Mouse (Mus musculus) MEL (cell line): ENCODE measurements around the gene Btg2. TPM values are rescaled to one million over a fixed set of nuclear protein-coding genes. Genes with fewer than 3 reads are reported as not detected.

ENCODE experiments used
- DNase-seq: peaks from one replicate; pipeline ENCODE4 v3.0.0; 2011; ENCODE audit warnings: low read depth, low spot score
- H3K27ac ChIP-seq: 2 replicates; pipeline ENCODE4 v1.5.1; 2012; ENCODE audit warnings: low read depth, mild to moderate bottlenecking, control low read depth, low read length, moderate library complexity; ENCODE audit not compliant: control insufficient read depth
- H3K27me3 ChIP-seq, 2 experiments: fragments of 150-350 bp in 1 of 2; sonication (generic) in 1 of 2; 2 replicates each; pipeline ENCODE4 v1.6.1; 2012; ENCODE audit warnings: low read length in 2 of 2, mild to moderate bottlenecking in 2 of 2, improper control_type of control experiment in 1 of 2, moderate library complexity in 1 of 2; ENCODE audit not compliant: insufficient read depth in 2 of 2, control insufficient read depth in 1 of 2
- H3K36me3 ChIP-seq, 2 experiments: 2 replicates each; pipeline ENCODE4 v1.6.1; 2012 to 2014; ENCODE audit warnings: low read length in 2 of 2, improper control_type of control experiment in 1 of 2, inconsistent platforms in 1 of 2, mild to moderate bottlenecking in 1 of 2; ENCODE audit not compliant: insufficient read depth in 2 of 2, control insufficient read depth in 1 of 2
- H3K4me1 ChIP-seq, 2 experiments: fragments of 150-350 bp in 1 of 2; sonication (generic) in 1 of 2; 2 replicates each; pipeline ENCODE4 v1.6.1; 2012; ENCODE audit warnings: low read length in 2 of 2, improper control_type of control experiment in 1 of 2, mild to moderate bottlenecking in 1 of 2; ENCODE audit not compliant: insufficient read depth in 2 of 2, control insufficient read depth in 1 of 2
- H3K4me3 ChIP-seq, 2 experiments: fragments of 150-350 bp in 1 of 2; sonication (generic) in 1 of 2; 2 replicates each; pipeline ENCODE4 v1.5.1; 2012; ENCODE audit warnings: low read depth in 2 of 2, low read length in 2 of 2, mild to moderate bottlenecking in 2 of 2, moderate library complexity in 2 of 2, control low read depth in 1 of 2, improper control_type of control experiment in 1 of 2; ENCODE audit not compliant: control insufficient read depth in 1 of 2, insufficient read depth in 1 of 2
- H3K79me2 ChIP-seq: 2 replicates; pipeline ENCODE4 v1.6.1; 2012; ENCODE audit warnings: mild to moderate bottlenecking, low read length, moderate library complexity; ENCODE audit not compliant: control insufficient read depth, poor library complexity, insufficient read depth
- H3K9ac ChIP-seq: 2 replicates; pipeline ENCODE4 v1.6.1; 2012; ENCODE audit warnings: low read depth, mild to moderate bottlenecking, control low read depth, low read length, moderate library complexity; ENCODE audit not compliant: control insufficient read depth, poor library complexity, severe bottlenecking
- H3K9me3 ChIP-seq: fragments of 150-350 bp; sonication (generic); replicated peaks from 2 replicates; pipeline ENCODE4 v1.6.1; 2012; ENCODE audit warnings: mild to moderate bottlenecking, low read length, improper control_type of control experiment, moderate library complexity; ENCODE audit not compliant: insufficient read depth
- BHLHE40 ChIP-seq: IDR thresholded peaks from 2 replicates; pipeline ENCODE4 v1.6.1; 2012; ENCODE audit warnings: low read depth, mild to moderate bottlenecking, inconsistent platforms, low read length, improper control_type of control experiment, borderline replicate concordance
- CHD1 ChIP-seq: IDR thresholded peaks from 2 replicates; pipeline ENCODE4 v1.6.1; 2012; ENCODE audit warnings: low read depth, mild to moderate bottlenecking, inconsistent platforms, low read length, improper control_type of control experiment
- CHD2 ChIP-seq: IDR thresholded peaks from 2 replicates; pipeline ENCODE4 v1.6.1; 2011; ENCODE audit warnings: low read length, improper control_type of control experiment
- CTCF ChIP-seq, 3 experiments: IDR thresholded peaks in 2 of 3; conservative IDR thresholded peaks in 1 of 3; 2 replicates each; pipeline ENCODE4 v1.5.1; 2011 to 2012; ENCODE audit warnings: low read length in 3 of 3, low read depth in 2 of 3, mild to moderate bottlenecking in 2 of 3, improper control_type of control experiment in 1 of 3, inconsistent platforms in 1 of 3, mixed read lengths in 1 of 3, moderate library complexity in 1 of 3; ENCODE audit not compliant: control insufficient read depth in 1 of 3, insufficient read depth in 1 of 3, poor library complexity in 1 of 3, severe bottlenecking in 1 of 3
- E2F4 ChIP-seq: IDR thresholded peaks from 2 replicates; pipeline ENCODE4 v1.6.1; 2011; ENCODE audit warnings: low read depth, low read length, improper control_type of control experiment, borderline replicate concordance
- ELF1 ChIP-seq: IDR thresholded peaks from 2 replicates; pipeline ENCODE4 v1.6.1; 2014; ENCODE audit warnings: low read depth, mild to moderate bottlenecking, inconsistent platforms, low read length, improper control_type of control experiment, moderate library complexity
- EP300 ChIP-seq, 2 experiments: IDR thresholded peaks; 2 replicates each; pipeline ENCODE4 v1.6.1; 2011; ENCODE audit warnings: improper control_type of control experiment in 2 of 2, low read length in 2 of 2, low read depth in 1 of 2, mild to moderate bottlenecking in 1 of 2
- ETS1 ChIP-seq: IDR thresholded peaks from 2 replicates; pipeline ENCODE4 v1.6.1; 2012; ENCODE audit warnings: low read depth, mild to moderate bottlenecking, inconsistent platforms, low read length, improper control_type of control experiment, moderate library complexity
- GABPA ChIP-seq: IDR thresholded peaks from 2 replicates; pipeline ENCODE4 v1.6.1; 2012; ENCODE audit warnings: low read depth, mild to moderate bottlenecking, inconsistent platforms, low read length, improper control_type of control experiment, moderate library complexity
- GATA1 ChIP-seq: IDR thresholded peaks from 2 replicates; pipeline ENCODE4 v1.6.1; 2011; ENCODE audit warnings: low read depth, low read length, improper control_type of control experiment
- HCFC1 ChIP-seq: IDR thresholded peaks from 2 replicates; pipeline ENCODE4 v1.6.1; 2012; ENCODE audit warnings: low read depth, mild to moderate bottlenecking, inconsistent platforms, low read length, improper control_type of control experiment, moderate library complexity
- JUND ChIP-seq: IDR thresholded peaks from 2 replicates; pipeline ENCODE4 v1.6.1; 2011; ENCODE audit warnings: low read depth, mild to moderate bottlenecking, improper control_type of control experiment, low read length
- KAT2A ChIP-seq: conservative IDR thresholded peaks from 2 replicates; pipeline ENCODE4 v1.6.1; 2012; ENCODE audit warnings: low read depth, low read length, improper control_type of control experiment, inconsistent platforms
- MAFK ChIP-seq: IDR thresholded peaks from 2 replicates; pipeline ENCODE4 v1.6.1; 2011; ENCODE audit warnings: low read depth, mild to moderate bottlenecking, low read length, improper control_type of control experiment, borderline replicate concordance
- MAX ChIP-seq: IDR thresholded peaks from 2 replicates; pipeline ENCODE4 v1.6.1; 2011; ENCODE audit warnings: low read length, improper control_type of control experiment
- MAZ ChIP-seq: IDR thresholded peaks from 2 replicates; pipeline ENCODE4 v1.6.1; 2012; ENCODE audit warnings: low read depth, mild to moderate bottlenecking, inconsistent platforms, low read length, improper control_type of control experiment
- MEF2A ChIP-seq: IDR thresholded peaks from 2 replicates; pipeline ENCODE4 v1.6.1; 2014; ENCODE audit warnings: low read depth, mild to moderate bottlenecking, inconsistent platforms, low read length, improper control_type of control experiment; ENCODE audit not compliant: poor library complexity, insufficient replicate concordance, severe bottlenecking; ENCODE audit errors: extremely low read depth
- MXI1 ChIP-seq: IDR thresholded peaks from 2 replicates; pipeline ENCODE4 v1.6.1; 2011; ENCODE audit warnings: mild to moderate bottlenecking, low read depth, low read length, improper control_type of control experiment
- MYB ChIP-seq: IDR thresholded peaks from 2 replicates; pipeline ENCODE4 v1.6.1; 2011; ENCODE audit warnings: mild to moderate bottlenecking, low read depth, low read length, improper control_type of control experiment
- MYC ChIP-seq: IDR thresholded peaks from 2 replicates; pipeline ENCODE4 v1.6.1; 2011; ENCODE audit warnings: low read depth, mild to moderate bottlenecking, low read length, improper control_type of control experiment, moderate library complexity
- NELFE ChIP-seq: IDR thresholded peaks from 2 replicates; pipeline ENCODE4 v1.6.1; 2011; ENCODE audit warnings: low read depth, low read length, improper control_type of control experiment
- NRF1 ChIP-seq: IDR thresholded peaks from 2 replicates; pipeline ENCODE4 v1.6.1; 2014; ENCODE audit warnings: low read depth, mild to moderate bottlenecking, inconsistent platforms, low read length, improper control_type of control experiment, moderate library complexity; ENCODE audit not compliant: poor library complexity, insufficient read depth, severe bottlenecking
- POLR2A ChIP-seq, 2 experiments: IDR thresholded peaks; 2 replicates each; pipeline ENCODE4 v1.6.1; 2011 to 2012; ENCODE audit warnings: low read length in 2 of 2, mild to moderate bottlenecking in 2 of 2, control low read depth in 1 of 2, improper control_type of control experiment in 1 of 2, low read depth in 1 of 2, moderate library complexity in 1 of 2; ENCODE audit not compliant: control insufficient read depth in 1 of 2, insufficient read depth in 1 of 2, poor library complexity in 1 of 2
- POLR2AphosphoS2 ChIP-seq: IDR thresholded peaks from 2 replicates; pipeline ENCODE4 v1.6.1; 2011; ENCODE audit warnings: low read length, improper control_type of control experiment
- POLR2AphosphoS5 ChIP-seq: IDR thresholded peaks from 2 replicates; pipeline ENCODE4 v1.6.1; 2012; ENCODE audit warnings: low read depth, borderline replicate concordance, mild to moderate bottlenecking, inconsistent platforms, low read length, moderate library complexity, mixed read lengths
- RAD21 ChIP-seq: IDR thresholded peaks from 2 replicates; pipeline ENCODE4 v1.6.1; 2011; ENCODE audit warnings: mild to moderate bottlenecking, low read depth, low read length, improper control_type of control experiment
- RCOR1 ChIP-seq: IDR thresholded peaks from 2 replicates; pipeline ENCODE4 v1.6.1; 2012; ENCODE audit warnings: low read depth, mild to moderate bottlenecking, inconsistent platforms, low read length, improper control_type of control experiment
- SIN3A ChIP-seq: IDR thresholded peaks from 2 replicates; pipeline ENCODE4 v1.6.1; 2012; ENCODE audit warnings: low read length, improper control_type of control experiment, inconsistent platforms
- SMC3 ChIP-seq: IDR thresholded peaks from 2 replicates; pipeline ENCODE4 v1.6.1; 2011; ENCODE audit warnings: low read depth, low read length, improper control_type of control experiment
- TAL1 ChIP-seq: IDR thresholded peaks from 2 replicates; pipeline ENCODE4 v1.6.1; 2012; ENCODE audit warnings: mild to moderate bottlenecking, inconsistent platforms, low read length, moderate library complexity, mixed read lengths
- TBP ChIP-seq: IDR thresholded peaks from 2 replicates; pipeline ENCODE4 v1.8.0; 2011; ENCODE audit warnings: low read depth, low read length, improper control_type of control experiment
- TCF12 ChIP-seq: IDR thresholded peaks from 2 replicates; pipeline ENCODE4 v1.6.1; 2014; ENCODE audit warnings: low read depth, mild to moderate bottlenecking, inconsistent platforms, low read length, improper control_type of control experiment, moderate library complexity
- UBTF ChIP-seq: IDR thresholded peaks from 2 replicates; pipeline ENCODE4 v1.6.1; 2012; ENCODE audit warnings: low read depth, mild to moderate bottlenecking, inconsistent platforms, low read length, improper control_type of control experiment, moderate library complexity, borderline replicate concordance; ENCODE audit not compliant: insufficient read depth
- USF1 ChIP-seq: IDR thresholded peaks from 2 replicates; pipeline ENCODE4 v1.6.1; 2014; ENCODE audit warnings: low read depth, mild to moderate bottlenecking, inconsistent platforms, low read length, improper control_type of control experiment, moderate library complexity
- USF2 ChIP-seq, 2 experiments: IDR thresholded peaks; 2 replicates each; pipeline ENCODE4 v1.6.1; 2011 to 2012; ENCODE audit warnings: improper control_type of control experiment in 2 of 2, low read length in 2 of 2, borderline replicate concordance in 1 of 2, inconsistent platforms in 1 of 2, low read depth in 1 of 2, mild to moderate bottlenecking in 1 of 2; ENCODE audit not compliant: insufficient read depth in 1 of 2
- ZC3H11A ChIP-seq: IDR thresholded peaks from 2 replicates; pipeline ENCODE4 v1.6.1; 2012; ENCODE audit warnings: low read depth, mild to moderate bottlenecking, inconsistent platforms, low read length, improper control_type of control experiment
- ZKSCAN1 ChIP-seq: IDR thresholded peaks from 2 replicates; pipeline ENCODE4 v1.6.1; 2012; ENCODE audit warnings: low read depth, mild to moderate bottlenecking, inconsistent platforms, low read length, improper control_type of control experiment, moderate library complexity
- ZNF384 ChIP-seq: IDR thresholded peaks from 2 replicates; pipeline ENCODE4 v1.6.1; 2012; ENCODE audit warnings: low read depth, mild to moderate bottlenecking, inconsistent platforms, low read length, improper control_type of control experiment
- polyA plus RNA-seq, 2 experiments: library from polyadenylated mRNA; stranded (reverse) in 1 of 2; unstranded in 1 of 2; fragments of >175 nt in 1 of 2; fragments of >200 nt in 1 of 2; gene quantifications; 2 replicates each; pipeline versions ENCODE4 v1.2.1 to v1.2.4; 2012; ENCODE audit warnings: low replicate concordance in 2 of 2, low read depth in 1 of 2; ENCODE audit not compliant: insufficient read length in 2 of 2, insufficient read depth in 1 of 2, missing spikeins in 1 of 2
- total RNA-seq: library from RNA; depleted of rRNA; stranded (reverse); fragments of 300-350 nt; gene quantifications from 2 replicates; pipeline ENCODE4 v1.2.3, GENCODE M21; 2012

Gene Btg2
- total and polyA plus RNA-seq, 3 experiments: 2.1 to 3.6 TPM; not detected in 1

- H3K4me1 ChIP-seq: peaks cover 12 to 32% of the 10 kb centered on the region in 2 experiments
- H3K36me3 ChIP-seq: peaks cover 0 to 16% of the 10 kb centered on the region in 2 experiments; a peak in 2 of 4 replicates
- no peaks in the 10 kb centered on the region for H3K27me3 ChIP-seq
- H3K27ac ChIP-seq: no peak overlapping the region
- peak; percentile 57 for DNase-seq
- no peaks in the 10 kb centered on the region for H3K79me2 ChIP-seq
- no peak overlapping the region for H3K9ac ChIP-seq
- no peaks in the 10 kb centered on the region for H3K9me3 ChIP-seq
- H3K4me3 ChIP-seq: no peak overlapping the region
- peak; percentile 56; the same call in 1 of the 2 replicates for TF ChIP-seq USF1
- TF ChIP-seq E2F4: no peak
- TF ChIP-seq SIN3A: peak; percentile 51; the same call in 1 of the 2 replicates
- TF ChIP-seq MYB: no peak
- TF ChIP-seq MAZ: 0 out of 2 replicates have a peak, but pooled peaks have one; percentile 25
- peak; percentile 90 for TF ChIP-seq ETS1
- TF ChIP-seq POLR2AphosphoS2: no peak
- no peak for TF ChIP-seq USF2 (IDR thresholded peaks at IDR 0.05; ENCODE audit: borderline replicate concordance in 1 of 2, insufficient read depth in 1 of 2, low read depth in 1 of 2, low read length in 2 of 2)
- TF ChIP-seq MEF2A: no peak
- TF ChIP-seq ZKSCAN1: no peak
- TF ChIP-seq KAT2A: no peak
- no peak for TF ChIP-seq NRF1
- TF ChIP-seq ELF1: no peak
- no peak for TF ChIP-seq GATA1
- TF ChIP-seq ZC3H11A: no peak
- TF ChIP-seq ZNF384: no peak
- no peak for TF ChIP-seq POLR2AphosphoS5
- no peak for TF ChIP-seq RAD21
- TF ChIP-seq GABPA: no peak
- no peak for TF ChIP-seq MAX
- no peak for TF ChIP-seq CTCF (IDR thresholded peaks at IDR 0.05 in 2 of 3, conservative IDR thresholded peaks at IDR 0.05 in 1 of 3; ENCODE audit: control insufficient read depth in 1 of 3, insufficient read depth in 1 of 3, low read depth in 2 of 3, low read length in 3 of 3, poor library complexity in 1 of 3, severe bottlenecking in 1 of 3)
- TF ChIP-seq TBP: no peak
- TF ChIP-seq NELFE: no peak
- no peak for TF ChIP-seq HCFC1
- TF ChIP-seq CHD2: no peak
- no peak for TF ChIP-seq UBTF
- TF ChIP-seq BHLHE40: peak; percentile 58; the same call in 1 of the 2 replicates
- no peak for TF ChIP-seq JUND
- no peak for TF ChIP-seq MYC
- TF ChIP-seq POLR2A (IDR thresholded peaks at IDR 0.05; ENCODE audit: control insufficient read depth in 1 of 2, insufficient read depth in 1 of 2, low read depth in 1 of 2, low read length in 2 of 2, poor library complexity in 1 of 2): no peak
- no peak; a peak in 1 of 4 replicates for TF ChIP-seq EP300 (IDR thresholded peaks at IDR 0.05; ENCODE audit: low read depth in 1 of 2, low read length in 2 of 2)
- TF ChIP-seq TAL1: peak; percentile 28
- TF ChIP-seq CHD1: no peak
- no peak for TF ChIP-seq SMC3
- no peak for TF ChIP-seq MAFK
- TF ChIP-seq MXI1: no peak
- TF ChIP-seq RCOR1: peak; percentile 14; the same call in 1 of the 2 replicates
- TF ChIP-seq TCF12: peak; percentile 85
Observed at GRCm38 (mm10) chr1:134067143-134067619, 11.7 kb downstream of the Btg2 start.
